Mouse (Mus musculus) layer of hippocampus, adult 9-11 months (tissue): Measurements from ENCODE around the gene Pold2.
"Not testable (repeated sequence)": the region's sequence is repeated elsewhere in the genome, so short reads cannot be mapped to it uniquely, and the experiment has no call there.

ENCODE experiments used
- DNase-seq: peaks from one replicate; pipeline ENCODE4 v3.0.0; 2022

Gene Pold2

DNA sequence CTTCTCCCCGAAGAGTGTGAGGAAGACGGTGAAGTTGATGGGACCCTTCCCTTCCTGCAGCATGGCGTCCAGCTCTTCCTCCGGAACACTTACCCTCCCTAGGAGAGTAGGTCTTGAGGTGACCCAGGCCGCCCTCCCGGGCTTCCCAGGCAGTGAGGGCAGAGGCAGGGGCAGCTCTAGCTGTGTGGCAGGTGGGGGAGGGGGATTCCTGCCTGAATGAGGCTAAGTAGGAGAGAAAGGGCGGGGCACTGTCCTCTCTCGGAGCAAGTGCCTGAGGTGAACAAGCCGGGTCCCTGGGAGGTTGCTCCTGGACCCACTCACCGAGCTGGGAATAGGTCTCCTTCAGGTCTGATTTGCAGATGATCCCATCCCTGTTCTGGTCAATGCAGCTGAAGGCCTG is 19.7 kb upstream of the Pold2 start:
- no peak for DNase-seq

DNA sequence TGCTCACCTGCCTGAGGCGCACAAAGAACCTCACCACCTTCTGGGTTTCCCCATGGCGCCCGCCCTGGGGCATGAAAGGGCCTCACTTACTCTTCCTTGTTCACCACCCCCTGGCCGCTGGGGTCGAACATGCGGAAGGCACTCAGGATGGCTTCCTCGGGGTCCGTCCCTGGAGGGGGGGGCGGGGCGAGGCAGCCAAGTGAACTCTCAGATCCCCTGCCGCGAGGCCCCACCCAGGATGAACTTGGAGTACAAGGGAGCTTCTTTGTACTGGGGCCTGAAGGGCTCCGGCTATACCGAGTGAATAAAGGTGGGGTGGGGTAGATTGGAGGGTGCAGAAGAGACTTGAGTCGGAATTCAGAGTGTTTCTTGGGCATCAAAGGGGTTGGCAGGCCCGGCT is 19.1 kb upstream of the Pold2 start:
- no peak for DNase-seq

DNA sequence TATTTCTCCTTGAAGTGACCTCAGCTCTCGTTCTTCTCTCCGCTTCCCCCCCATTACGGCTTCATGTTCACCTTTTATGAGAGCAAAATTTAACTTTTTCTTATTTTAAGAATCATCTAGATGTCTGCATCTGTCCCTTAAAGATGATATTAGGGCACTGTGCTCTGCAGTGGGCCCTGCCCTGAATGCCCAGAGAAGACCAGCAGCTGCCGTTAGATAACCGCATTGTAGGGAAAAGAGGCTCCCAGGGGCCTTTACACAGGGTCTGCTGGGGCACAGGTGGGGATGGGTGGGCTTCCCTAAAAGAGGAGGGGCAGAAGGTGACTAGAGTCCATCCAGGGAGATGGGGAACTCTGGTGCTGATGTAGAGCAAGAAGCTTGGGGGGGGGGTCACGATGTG is 15.7 kb upstream of the Pold2 start:
- no peak for DNase-seq

DNA sequence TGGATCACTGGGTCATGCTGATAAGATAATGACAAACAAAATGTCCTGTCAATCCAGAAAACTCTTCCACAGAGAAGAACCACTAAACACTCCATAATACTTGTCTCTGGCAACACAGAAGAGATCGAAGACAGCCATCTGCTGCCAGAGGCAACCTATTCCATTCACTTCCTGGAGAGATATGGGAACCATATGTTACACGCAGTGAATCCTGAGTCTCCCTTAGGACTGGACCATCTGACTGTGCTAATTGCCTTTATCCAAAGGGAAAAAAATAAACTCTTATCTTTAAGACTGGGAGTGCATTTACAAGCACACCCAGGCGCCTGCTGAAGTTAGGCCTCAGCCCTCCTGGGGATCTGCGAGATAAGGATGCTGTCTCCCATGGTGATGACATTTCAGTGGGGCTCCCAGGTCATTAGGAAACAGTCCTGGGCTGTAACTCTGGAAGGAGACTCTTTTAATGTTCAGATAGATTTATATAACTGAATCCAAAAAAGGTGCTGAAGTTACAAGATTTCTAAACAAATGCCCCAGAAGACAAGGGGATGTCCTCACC is 14.8 kb upstream of the Pold2 start:
- DNase-seq = peak; percentile 45

DNA sequence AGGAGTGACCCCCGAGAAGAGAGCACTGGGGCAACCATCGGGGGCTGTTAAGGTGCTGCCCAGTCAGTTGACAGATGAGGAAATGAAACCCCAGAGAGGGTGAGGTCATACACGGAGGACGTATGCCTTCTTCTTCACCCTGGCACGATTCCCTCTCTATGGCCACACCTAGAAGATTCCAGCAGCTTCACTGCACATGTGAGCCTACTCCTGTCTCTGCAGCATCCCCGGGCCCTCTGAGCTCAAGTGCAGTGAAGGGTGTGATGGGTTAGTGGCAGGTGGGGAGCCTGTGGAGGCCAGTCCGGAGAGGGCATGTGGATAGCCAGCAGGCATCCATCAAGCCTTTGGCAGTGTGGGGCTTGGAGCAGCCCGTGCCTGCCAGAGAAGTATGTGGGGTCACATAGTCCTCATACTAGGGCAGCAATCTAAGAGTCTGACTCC is 14.1 kb upstream of the Pold2 start:
- no peak for DNase-seq

DNA sequence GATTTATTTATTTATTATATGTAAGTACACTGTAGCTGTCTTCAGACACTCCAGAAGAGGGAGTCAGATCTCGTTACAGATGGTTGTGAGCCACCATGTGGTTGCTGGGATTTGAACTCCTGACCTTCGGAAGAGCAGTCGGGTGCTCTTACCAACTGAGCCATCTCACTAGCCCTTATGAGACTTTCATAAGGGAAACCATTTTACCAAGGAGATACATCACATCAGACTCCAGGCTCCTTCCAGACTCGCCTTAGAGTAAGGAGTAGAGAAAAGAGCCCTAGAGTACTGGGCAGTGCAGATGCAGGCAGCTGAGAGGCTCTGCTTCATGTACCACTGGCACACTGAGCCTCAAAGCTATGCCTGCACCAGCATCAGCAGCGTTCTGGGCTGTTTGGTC is 10.5 kb upstream of the Pold2 start:
- not testable (repeated sequence) for DNase-seq

DNA sequence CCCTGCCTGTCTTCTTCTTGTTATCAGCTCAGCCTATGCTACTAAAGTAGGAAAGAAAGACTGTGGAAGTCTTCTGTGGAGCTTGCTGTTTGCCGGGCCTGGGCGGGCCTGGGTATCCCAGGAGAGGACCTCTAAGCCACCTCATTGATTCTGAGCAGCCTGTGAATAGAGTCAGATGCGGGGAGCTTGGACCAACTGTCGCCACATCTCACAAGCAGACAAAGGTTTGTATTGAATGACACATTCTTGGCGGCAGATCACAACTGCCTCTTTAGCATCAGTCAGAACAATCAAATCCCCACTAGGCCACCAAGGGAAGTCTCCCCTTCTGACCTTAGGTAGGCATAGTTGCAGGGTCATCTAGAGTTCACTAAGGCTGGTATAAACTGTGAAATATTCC is 9.2 kb upstream of the Pold2 start:
- no peak for DNase-seq

DNA sequence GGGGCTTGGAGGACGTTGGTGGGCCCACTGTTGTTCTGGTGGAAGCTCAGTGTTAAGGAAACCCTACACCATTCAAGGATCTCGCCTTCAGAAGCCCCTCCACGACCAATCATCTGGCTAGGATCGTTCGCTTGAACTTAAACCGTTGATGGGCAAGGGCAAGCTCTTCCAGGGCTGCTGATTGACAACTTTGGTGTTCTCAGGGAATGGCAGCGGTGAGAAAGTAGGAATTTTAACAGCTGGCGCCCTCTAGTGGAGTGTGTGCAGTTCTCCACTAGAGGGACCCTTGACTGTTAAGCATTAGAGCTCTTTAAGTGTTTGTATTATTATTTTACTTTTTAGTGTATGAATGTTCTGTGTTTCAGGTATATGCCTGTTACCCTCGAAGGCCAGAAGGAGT is 8.1 kb upstream of the Pold2 start:
- no peak for DNase-seq

DNA sequence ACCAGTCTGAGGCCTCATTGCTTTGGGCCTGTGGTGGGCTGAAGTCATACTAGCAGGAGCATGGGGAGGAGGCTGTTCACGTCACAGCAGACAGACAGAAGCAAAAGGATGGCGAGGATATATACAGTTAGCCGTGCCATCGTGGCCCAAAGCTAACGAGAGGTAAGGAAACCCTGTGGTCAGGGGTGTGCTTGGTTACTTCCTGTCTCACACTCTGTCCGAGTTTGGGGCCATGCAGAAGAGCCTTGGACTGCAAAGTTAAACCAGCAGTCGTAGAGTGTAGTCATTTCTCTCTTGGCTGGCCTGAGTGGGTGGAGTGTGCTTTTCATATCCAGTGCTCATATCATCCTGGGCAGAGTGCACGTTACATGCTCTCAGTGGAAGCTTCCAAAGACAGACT is 4.4 kb upstream of the Pold2 start:
- DNase-seq = no peak

DNA sequence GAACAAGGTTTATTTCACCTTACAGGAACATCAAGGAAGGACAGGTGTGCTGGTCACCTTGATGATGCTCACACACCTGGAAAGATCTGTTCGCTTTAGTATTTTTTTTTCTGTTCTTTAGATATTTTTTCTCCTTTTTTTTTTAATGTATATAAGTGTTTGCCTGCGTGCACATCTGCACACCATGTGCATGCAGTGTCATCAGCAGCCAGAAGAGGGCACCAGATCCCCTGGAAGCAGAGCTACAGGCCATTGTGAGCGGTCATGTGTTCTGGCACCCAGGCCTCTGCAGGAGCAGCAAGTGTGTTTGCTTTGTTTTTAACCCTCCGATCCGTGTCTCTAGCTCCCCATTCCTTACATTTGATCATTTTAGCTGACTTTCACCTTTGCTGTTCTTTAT is 1.8 kb upstream of the Pold2 start:
- peak; percentile 60 for DNase-seq

DNA sequence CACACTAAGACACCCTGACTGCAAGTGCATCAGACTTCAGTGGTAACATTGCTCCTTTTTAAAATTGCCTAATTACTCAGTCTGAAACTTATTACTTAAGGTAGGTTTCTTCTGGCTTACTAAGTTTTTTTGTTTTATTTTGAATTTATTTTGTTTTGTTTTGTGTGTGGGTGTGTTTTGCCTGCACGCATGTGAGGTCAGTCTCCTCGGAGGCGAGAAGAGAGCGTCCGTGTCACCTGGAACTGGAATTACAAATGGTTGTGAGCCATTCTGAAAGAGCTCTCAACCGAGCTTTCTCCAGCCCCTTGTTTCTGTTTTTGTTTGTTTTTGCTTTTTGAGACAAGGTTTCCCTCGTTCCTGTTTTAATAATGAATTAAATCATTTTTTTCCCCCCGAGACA is 569 bp upstream of the Pold2 start:
- DNase-seq = no peak

DNA sequence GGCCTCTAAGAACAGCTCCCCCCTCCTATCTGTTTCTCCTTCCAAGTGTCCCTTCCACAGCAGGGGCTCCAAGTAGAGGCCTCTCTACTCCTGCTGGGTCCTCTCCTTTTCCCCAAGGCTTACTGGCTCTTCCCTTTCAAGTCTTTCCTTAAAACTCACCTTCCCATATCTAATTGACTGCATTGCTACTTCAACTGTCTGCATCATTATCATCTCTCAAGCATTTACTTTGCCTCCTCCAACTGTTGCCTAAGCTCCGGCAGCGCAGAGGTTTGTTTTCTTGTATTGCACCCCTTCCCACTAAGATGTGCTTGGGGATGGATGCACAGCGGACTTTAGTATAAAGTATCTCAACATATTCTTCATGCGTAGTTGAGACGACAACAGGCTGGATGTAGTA is 671 bp downstream of the Pold2 start:
- no peak for DNase-seq

DNA sequence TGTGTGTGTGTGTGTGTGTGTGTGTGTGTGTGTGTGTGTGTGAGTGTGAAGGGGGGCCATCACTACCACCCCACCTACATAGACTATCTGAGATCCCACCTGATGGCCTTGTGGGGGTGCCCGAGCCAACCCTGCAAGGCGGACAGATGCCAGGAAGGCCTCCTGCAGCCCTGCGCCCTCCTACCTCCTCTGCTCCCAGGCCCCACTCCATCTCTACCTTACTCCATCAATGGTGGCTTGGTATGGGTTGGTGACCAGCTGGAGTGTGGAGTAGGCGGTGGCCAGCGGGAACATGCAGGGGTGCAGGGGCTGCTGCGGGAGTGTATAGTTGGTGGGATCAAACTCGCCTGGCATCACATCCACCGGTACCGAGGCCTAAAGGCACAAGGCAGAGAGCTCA is 4.9 kb downstream of the Pold2 start:
- DNase-seq = no peak

DNA sequence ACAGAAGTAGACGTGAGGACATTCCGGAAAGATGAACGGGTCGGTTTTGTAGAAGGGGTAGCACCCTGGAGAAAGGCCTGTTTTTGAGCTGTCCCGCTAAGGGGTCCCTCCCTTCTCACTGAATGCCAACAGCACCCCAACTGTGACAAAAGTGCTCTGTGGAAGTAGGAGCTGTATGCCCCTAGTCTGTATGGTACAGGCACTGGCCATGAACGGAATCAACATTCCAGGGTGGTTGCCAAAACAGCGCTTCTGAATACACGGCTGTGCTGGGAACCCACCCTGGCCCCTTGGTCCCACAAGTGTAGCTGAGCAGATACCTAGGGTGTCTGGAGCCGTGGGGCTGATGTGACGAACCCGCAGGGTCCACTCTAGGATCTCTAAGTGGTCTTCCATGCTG is 5.4 kb downstream of the Pold2 start:
- DNase-seq = no peak

DNA sequence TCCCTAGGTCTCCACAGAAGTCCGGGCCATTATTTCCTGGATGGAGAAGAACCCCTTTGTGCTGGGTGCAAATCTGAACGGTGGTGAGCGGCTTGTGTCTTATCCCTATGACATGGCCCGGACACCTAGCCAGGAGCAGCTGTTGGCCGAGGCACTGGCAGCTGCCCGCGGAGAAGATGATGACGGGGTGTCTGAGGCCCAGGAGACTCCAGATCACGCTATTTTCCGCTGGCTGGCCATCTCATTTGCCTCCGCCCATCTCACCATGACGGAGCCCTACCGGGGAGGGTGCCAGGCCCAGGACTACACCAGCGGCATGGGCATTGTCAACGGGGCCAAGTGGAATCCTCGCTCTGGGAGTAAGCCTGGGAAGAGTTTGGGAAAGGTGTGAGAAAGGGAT is 8.0 kb downstream of the Pold2 start:
- DNase-seq = no peak

DNA sequence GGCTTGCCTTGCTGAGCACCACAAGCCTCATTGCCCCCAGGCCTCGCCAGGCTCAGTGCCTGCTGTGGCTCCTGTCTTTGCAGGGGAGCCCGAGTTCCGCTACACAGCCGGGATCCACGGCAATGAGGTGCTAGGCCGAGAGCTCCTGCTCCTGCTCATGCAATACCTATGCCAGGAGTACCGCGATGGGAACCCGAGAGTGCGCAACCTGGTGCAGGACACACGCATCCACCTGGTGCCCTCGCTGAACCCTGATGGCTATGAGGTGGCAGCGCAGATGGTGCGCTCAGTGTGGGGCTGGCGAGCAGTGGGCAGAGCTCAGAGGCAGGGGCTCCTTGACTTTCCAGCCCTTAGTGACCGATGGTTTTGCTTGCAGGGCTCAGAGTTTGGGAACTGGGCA is 8.8 kb downstream of the Pold2 start:
- DNase-seq = no peak

DNA sequence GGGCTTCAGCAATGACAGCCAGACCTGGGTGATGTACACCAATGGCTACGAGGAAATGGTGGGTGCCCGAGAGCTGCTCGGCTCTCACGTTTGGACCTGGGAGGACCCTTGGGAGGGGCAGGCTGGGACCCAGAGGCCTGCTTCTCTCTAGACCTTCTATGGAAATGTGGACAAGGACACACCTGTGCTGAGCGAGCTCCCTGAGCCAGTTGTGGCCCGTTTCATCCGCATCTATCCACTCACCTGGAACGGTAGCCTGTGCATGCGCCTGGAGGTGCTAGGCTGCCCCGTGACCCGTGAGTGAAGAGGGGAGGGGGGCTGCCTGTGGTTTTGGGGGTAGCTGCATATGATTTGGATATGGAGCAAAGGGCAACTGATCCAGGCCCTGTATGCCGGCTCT is 9.8 kb downstream of the Pold2 start:
- DNase-seq = no peak

DNA sequence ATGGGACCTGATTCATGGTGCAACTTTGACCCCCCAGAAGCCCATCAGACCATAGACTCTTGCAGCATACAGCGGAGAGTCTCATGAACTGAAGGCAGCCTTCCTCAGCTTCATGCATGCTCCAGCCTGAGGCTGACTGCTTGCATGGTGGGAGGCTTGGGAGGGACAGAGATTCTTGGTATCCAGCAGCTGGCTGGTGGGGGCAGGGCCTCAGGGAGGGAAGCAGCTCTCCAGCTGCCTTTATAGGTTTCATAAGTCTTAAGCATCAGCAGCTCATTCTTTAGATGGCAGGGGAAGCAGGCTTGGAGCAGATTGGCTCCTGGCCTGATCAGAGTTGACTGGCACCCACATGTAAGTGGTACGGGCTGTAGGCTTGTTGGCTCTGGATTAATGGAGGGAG is 10.9 kb downstream of the Pold2 start:
- no peak for DNase-seq

DNA sequence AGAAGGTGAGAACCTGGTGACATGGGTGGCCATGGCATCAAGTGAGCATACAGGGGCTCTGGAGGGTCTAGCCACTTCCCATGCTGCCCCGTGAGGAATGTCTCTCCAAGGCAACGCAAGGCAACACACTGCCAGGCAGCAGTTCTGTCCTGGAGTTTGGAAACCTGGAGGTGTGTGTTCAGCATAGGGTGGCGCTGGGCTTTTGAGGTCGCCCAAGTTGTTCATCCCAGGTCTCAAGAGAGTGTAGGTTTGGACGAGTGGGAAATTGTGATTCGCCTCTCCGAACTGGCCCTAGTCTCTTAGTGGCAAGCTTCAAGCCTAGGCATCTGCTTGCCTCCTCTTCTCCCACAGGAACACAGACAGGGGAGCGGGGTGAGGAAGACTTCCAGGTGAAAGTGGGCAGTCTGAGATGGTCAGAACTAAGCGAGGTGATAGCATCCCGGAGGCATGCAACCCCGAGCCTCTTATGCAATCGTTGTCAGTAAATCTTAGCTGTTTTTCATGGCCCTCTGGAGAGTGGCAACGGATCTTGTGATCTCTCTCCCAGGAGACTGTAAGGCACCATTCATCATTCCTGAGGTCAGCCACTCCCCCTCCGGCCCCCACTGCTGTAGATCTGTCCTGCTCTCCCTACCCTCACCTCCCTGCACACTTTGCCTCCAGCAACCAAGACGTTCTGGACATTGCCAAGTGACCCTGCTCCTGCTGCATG is 15.5 kb downstream of the Pold2 start:
- DNase-seq = no peak

DNA sequence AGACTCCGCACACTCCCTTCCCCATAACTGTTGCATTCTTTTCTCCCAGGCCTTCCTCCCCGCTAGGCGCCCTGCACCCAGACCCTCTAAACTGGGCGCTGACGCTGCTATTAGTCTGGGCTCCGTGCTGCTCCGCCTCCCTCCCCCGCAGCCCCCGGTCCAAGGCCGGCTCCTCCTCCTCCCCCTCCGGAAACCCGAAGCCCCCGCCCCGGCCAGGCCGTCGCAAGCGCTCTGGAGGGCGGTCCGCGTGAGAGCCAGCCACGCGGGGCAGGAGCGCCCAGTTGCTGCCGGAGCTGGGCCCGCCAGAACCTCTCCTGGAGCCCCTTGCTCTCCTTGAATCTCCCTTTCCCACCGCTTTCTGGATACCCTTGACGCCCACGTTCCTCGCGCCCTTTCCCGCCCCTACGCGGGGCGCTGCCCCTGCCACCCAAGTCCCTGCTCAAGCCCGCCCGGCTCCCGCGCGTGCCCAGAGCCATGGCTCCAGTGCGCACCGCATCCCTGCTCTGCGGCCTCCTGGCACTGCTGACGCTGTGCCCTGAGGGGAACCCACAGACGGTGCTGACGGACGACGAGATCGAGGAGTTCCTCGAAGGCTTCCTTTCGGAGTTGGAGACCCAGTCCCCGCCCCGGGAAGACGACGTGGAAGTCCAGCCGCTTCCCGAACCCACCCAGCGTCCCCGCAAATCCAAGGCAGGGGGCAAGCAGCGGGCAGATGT is 16.3 kb downstream of the Pold2 start, which contains the start of gene Aebp1:
TSS of gene Aebp1 (plus strand) at position 270 of the 716 bp plus-strand sequence.
- no peak for DNase-seq

DNA sequence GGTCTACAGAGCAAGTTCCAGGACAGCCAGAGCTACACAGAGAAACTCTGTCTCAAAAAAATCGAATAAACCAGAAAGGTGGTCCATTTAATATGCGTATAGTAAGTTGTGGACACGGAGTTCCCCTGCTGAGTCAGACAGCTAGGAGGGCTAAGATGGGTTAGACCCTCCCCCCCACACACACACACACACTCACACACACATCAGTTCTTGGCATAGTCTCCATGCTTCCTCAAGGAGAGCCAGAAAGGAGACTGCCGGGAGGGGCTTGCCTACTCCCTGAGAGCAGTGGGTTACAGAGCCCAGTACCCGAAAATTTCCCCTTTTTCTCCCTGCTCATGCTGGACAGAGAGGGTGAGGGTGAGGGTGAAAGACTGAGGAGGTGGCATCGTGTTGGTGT is 17.5 kb downstream of the Pold2 start:
- no peak for DNase-seq

DNA sequence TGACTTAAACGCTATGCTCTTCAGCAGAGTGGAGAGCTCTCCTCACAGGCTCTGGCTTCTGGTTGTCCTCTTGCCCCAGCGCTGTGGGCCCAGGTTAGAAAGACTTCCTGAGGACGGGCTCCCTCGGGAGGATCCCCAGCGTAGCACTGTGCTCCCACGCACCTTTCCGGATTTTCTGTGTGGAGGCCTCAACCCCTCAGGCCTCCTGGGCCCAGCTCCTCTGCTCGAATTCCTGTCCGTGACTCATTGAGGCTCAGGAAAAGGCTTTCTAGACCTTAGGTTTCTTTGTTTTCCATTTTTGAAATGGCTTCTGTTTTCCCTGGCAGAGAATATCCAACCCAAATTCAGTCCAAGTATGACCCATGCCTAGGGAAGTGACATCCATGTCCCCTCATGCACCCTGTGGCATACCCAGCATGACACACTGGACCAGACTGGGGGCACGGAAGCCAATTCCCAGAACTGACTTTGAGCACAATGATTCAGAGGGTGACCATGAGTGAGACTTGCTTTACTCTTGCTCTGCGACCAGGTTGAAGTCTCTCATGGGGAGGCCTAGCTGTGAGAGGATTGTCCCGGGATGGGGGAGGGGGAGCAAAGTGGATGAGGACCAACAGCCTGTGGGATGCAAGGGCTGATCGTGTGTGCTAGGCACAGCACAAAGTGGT is 18.1 kb downstream of the Pold2 start:
- DNase-seq = no peak

DNA sequence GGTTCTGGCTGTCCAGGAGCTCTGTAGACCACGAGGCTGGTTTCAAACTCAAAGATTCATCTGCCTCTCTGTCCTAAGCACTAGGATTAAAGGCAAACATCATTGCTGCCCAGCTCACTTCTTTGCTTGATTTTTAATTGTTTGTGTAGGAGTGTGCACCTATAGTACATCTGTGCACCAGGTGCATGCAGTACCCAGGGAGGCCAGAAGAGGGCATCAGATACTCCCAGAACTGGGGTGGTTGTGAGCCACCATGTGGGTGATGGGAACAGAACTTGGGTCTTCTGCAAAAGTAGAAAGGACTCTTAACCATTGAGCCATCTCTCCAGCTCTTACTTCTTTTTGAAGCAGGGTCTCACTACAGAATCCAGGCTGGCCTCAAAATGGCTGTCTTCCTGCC is 19.4 kb downstream of the Pold2 start:
- no peak for DNase-seq
